Comparison of ENCODE assay signal across 8 mouse cellular contexts in the genomic region with DNA sequence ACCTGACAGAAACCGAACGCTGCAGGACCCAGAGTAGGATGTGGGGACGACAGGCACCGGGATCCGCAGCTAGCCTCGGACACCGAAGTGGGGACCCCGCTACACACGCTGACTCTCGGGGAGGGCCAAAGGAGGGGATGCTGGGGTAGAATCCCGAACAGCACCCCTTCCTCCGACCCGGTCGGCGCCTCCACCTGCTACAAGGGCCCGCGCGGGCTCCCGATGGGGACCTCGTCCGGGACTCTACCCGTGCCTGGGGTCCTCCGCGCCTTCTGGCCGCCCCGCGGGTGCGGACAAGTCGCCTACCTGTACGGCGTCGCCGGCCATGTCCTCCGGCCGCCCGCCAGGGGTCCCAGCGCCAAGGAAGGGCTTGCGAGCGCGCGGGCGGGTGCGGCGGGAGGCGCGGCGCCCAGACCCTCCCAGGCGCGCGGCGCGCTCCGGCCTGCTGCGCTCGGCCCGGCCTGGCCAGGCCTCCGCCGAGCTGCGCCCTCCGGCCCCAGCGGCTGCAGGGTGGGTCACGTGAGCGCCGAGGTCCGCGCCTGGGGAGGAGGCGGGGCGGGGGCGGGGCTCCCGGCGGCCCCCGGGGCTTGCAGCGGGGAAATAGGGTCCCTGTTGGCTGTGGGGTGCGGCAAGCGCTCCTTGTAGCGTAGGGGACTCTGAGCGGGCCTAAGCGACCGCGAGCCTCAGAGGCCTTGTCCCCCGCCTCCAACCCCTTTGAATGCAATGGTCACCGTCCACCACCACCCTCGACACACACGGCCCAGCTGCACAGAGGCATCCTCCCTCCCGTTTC. TPM values are rescaled to one million over a fixed set of nuclear protein-coding genes. Genes with fewer than 3 reads are reported as not detected.
A peak's percentile ranks its signal among the peaks of the same experiment; 100 is the strongest.
DNase-seq lines count a peak whose midpoint lies in the region; ATAC-seq and TF ChIP-seq lines count a peak whose summit lies in the region.

Pkn1 (minus strand) TSS at position 519 of the 793 bp plus-strand sequence.

- no peak for TF ChIP-seq CTCF in E14TG2a.4 (conservative IDR thresholded peaks at IDR 0.05; ENCODE audit: low read length)
- TF ChIP-seq CTCF in lung, postnatal 0 days (IDR thresholded peaks at IDR 0.05): no peak; the same call in 1 of the 2 replicates

- H3K9me3 ChIP-seq in E14TG2a.4 (ENCODE audit: low read length): no peaks in the 10 kb centered on the region
- no peaks in the 10 kb centered on the region for H3K9me3 ChIP-seq in forebrain, embryonic 14.5 days (replicated peaks; ENCODE audit: control insufficient read depth, low read length)
- H3K9me3 ChIP-seq in lung, postnatal 0 days (ENCODE audit: low read length): no peaks in the 10 kb centered on the region

- peak within 1 kb of the TSS; percentile 91 for H3K4me3 ChIP-seq in E14TG2a.4 (replicated peaks; ENCODE audit: low read length)
- peak within 1 kb of the TSS; percentile 86 for H3K4me3 ChIP-seq in forebrain, embryonic 14.5 days (ENCODE audit: low read depth, low read length)
- peak within 1 kb of the TSS; percentile 90 for H3K4me3 ChIP-seq in lung, postnatal 0 days (ENCODE audit: low read depth, low read length)

- TF ChIP-seq EP300 in lung, postnatal 0 days (IDR thresholded peaks at IDR 0.05): no peak

- peak within 1 kb of the TSS; percentile 50; the same call in 1 of the 2 replicates for H3K27ac ChIP-seq in forebrain, embryonic 14.5 days (ENCODE audit: low read depth, low read length)
- H3K27ac ChIP-seq in lung, postnatal 0 days (ENCODE audit: low read length): peak within 1 kb of the TSS; percentile 92

- peak within 1 kb of the TSS; percentile 91 for H3K9ac ChIP-seq in forebrain, embryonic 14.5 days (ENCODE audit: low read length)
- peak within 1 kb of the TSS; percentile 95 for H3K9ac ChIP-seq in lung, postnatal 0 days (replicated peaks; ENCODE audit: low read depth)

- 0% methylated on average over 70 of the region's 85 CpGs for WGBS in forebrain, embryonic 14.5 days
- 2% methylated on average over 47 of the region's 85 CpGs for WGBS in lung, postnatal 0 days

- peak; percentile 82 for DNase-seq in forebrain, embryonic 14.5 days (ENCODE audit: low spot score)
- peak; percentile 84 for DNase-seq in heart, postnatal 4 days
- DNase-seq in layer of hippocampus, adult 8-10 months (ENCODE audit: low spot score in 2 of 2): no peak
- peak; percentile 91 for DNase-seq in lung, postnatal 0 days (ENCODE audit: low spot score)
- DNase-seq in ovary, postnatal 10 days (ENCODE audit: low spot score): peak; percentile 68
- peak; percentile 83 for DNase-seq in thymus, postnatal 14 days

- peak within 1 kb of the TSS; percentile 91 for H3K4me2 ChIP-seq in forebrain, embryonic 14.5 days (ENCODE audit: low read length)
- peak within 1 kb of the TSS; percentile 93 for H3K4me2 ChIP-seq in lung, postnatal 0 days (replicated peaks; ENCODE audit: low read depth, low read length)

- H3K27me3 ChIP-seq in E14TG2a.4 (ENCODE audit: insufficient read depth, low read length): peaks cover 26% of the 10 kb centered on the region
- no peaks in the 10 kb centered on the region for H3K27me3 ChIP-seq in forebrain, embryonic 14.5 days (replicated peaks; ENCODE audit: control insufficient read depth, insufficient read depth, low read length)
- H3K27me3 ChIP-seq in lung, postnatal 0 days (replicated peaks; ENCODE audit: insufficient read depth, low read length): no peaks in the 10 kb centered on the region

- peak; percentile 77 for ATAC-seq in cerebellum, adult (ENCODE audit: insufficient number of reproducible peaks, low FRiP score, low TSS enrichment)
- peak; percentile 89 for ATAC-seq in forebrain, embryonic 14.5 days
- ATAC-seq in lung, postnatal 0 days: peak; percentile 92

- H3K4me1 ChIP-seq in E14TG2a.4 (replicated peaks; ENCODE audit: low read depth, low read length): peaks cover 43% of the 10 kb centered on the region
- H3K4me1 ChIP-seq in forebrain, embryonic 14.5 days (ENCODE audit: control insufficient read depth, insufficient read depth, low read length): peaks cover 3% of the 10 kb centered on the region; the same call in 1 of the 2 replicates
- peaks cover 26% of the 10 kb centered on the region; the same call in 1 of the 2 replicates for H3K4me1 ChIP-seq in lung, postnatal 0 days (ENCODE audit: insufficient read depth, low read depth, low read length)

- no peaks in the 10 kb centered on the region for H3K36me3 ChIP-seq in E14TG2a.4 (ENCODE audit: insufficient read depth, low read length)
- H3K36me3 ChIP-seq in forebrain, embryonic 14.5 days (ENCODE audit: control insufficient read depth, insufficient read depth, low read length): no peaks in the 10 kb centered on the region
- H3K36me3 ChIP-seq in lung, postnatal 0 days (ENCODE audit: insufficient read depth, low read length): no peaks in the 10 kb centered on the region

RNA-seq across cellular contexts. Expression of gene Pkn1, which starts in this region (rescaled TPM):
- polyA plus RNA-seq in forebrain, embryonic 14.5 days (2014; fragmentation: Nextera tagmentation; extraction: Ambion mirVana): 20.9 and 21.9 TPM in 2 replicates
- total RNA-seq in heart, postnatal 4 days (2021): 10 to 100 TPM; 52.7 to 53.4 TPM
- 10 to 100 TPM; 55.0 to 58.9 (median 56.5) TPM for total RNA-seq in layer of hippocampus, adult 8-10 months (2022)
- 32.2 and 34.4 TPM in 2 replicates for polyA plus RNA-seq in lung, postnatal 0 days (2015; fragmentation: Nextera tagmentation; extraction: Ambion mirVana)

Comparison
In these comparisons a context has a peak if more than half of its experiments do, and no peak if none do; other contexts are left out.
1. DNase-seq: peak in forebrain, embryonic 14.5 days (single experiment), heart, postnatal 4 days (single experiment), lung, postnatal 0 days (single experiment), ovary, postnatal 10 days (single experiment) and thymus, postnatal 14 days (single experiment); none in layer of hippocampus, adult 8-10 months (0 of 2).
2. Peak in every context shown above with its lines, with median percentiles within 50 percentile points of each other: H3K4me3 ChIP-seq and ATAC-seq.